Mouse (Mus musculus): ENCODE measurements around the gene Tmprss5. TPM values are rescaled to one million over a fixed set of nuclear protein-coding genes. Genes with fewer than 3 reads are reported as not detected.

Gene Tmprss5
- polyA plus RNA-seq, 1 experiment from 2014 or later, result 0.86 TPM

- no peaks in the 10 kb centered on the region for H3K27me3 ChIP-seq (replicated peaks; ENCODE audit: control insufficient read depth, insufficient read depth, low read length)
- no peak for TF ChIP-seq CTCF (IDR thresholded peaks at IDR 0.05; ENCODE audit: low read depth)
- no peaks in the 10 kb centered on the region for H3K9me3 ChIP-seq (ENCODE audit: control insufficient read depth)
- no peaks in the 10 kb centered on the region for H3K36me3 ChIP-seq (ENCODE audit: control insufficient read depth, insufficient read depth)
- H3K4me3 ChIP-seq (ENCODE audit: low read depth, low read length), result no peak overlapping the region
- ATAC-seq, result no peak
- H3K4me2 ChIP-seq (replicated peaks; ENCODE audit: low read depth), result no peak overlapping the region
- H3K27ac ChIP-seq (ENCODE audit: low read depth, low read length), result no peak overlapping the region
- 80% methylated on average over 3 of the region's 3 CpGs for WGBS
- H3K9ac ChIP-seq (ENCODE audit: low read depth, low read length), result no peak overlapping the region
- no peaks in the 10 kb centered on the region for H3K4me1 ChIP-seq (replicated peaks; ENCODE audit: control insufficient read depth, insufficient read depth, low read length)
Measured at GRCm38 (mm10) chr9:49143841-49144240, 62.8 kb downstream of the Tmprss5 start.

GRCm38 (mm10) chr9:49145776-49146175, 64.7 kb downstream of the Tmprss5 start:
- H3K27me3 ChIP-seq (replicated peaks; ENCODE audit: control insufficient read depth, insufficient read depth, low read length), result no peaks in the 10 kb centered on the region
- no peak overlapping the region for H3K4me2 ChIP-seq (replicated peaks; ENCODE audit: low read depth)
- no peak overlapping the region for H3K27ac ChIP-seq (ENCODE audit: low read depth, low read length)
- H3K9ac ChIP-seq (ENCODE audit: low read depth, low read length), result no peak overlapping the region
- no peaks in the 10 kb centered on the region for H3K36me3 ChIP-seq (ENCODE audit: control insufficient read depth, insufficient read depth)
- no peaks in the 10 kb centered on the region for H3K9me3 ChIP-seq (ENCODE audit: control insufficient read depth)
- no peak for TF ChIP-seq CTCF (IDR thresholded peaks at IDR 0.05; ENCODE audit: low read depth)
- no peak for ATAC-seq
- H3K4me3 ChIP-seq (ENCODE audit: low read depth, low read length), result no peak overlapping the region
- WGBS, result 72% methylated on average over 8 of the region's 8 CpGs
- H3K4me1 ChIP-seq (replicated peaks; ENCODE audit: control insufficient read depth, insufficient read depth, low read length), result no peaks in the 10 kb centered on the region

GRCm38 (mm10) chr9:49147031-49147430, 66.0 kb downstream of the Tmprss5 start:
- Histone ChIP-seq H3K27ac (ENCODE audit: low read depth, low read length) (no peak overlapping the region), H3K4me1 (replicated peaks; ENCODE audit: control insufficient read depth, insufficient read depth, low read length) (no peaks in the 10 kb centered on the region), H3K4me2 (replicated peaks; ENCODE audit: low read depth) (no peak overlapping the region), H3K9ac (ENCODE audit: low read depth, low read length) (no peak overlapping the region), H3K9me3 (ENCODE audit: control insufficient read depth) (no peaks in the 10 kb centered on the region), H3K36me3 (ENCODE audit: control insufficient read depth, insufficient read depth) (no peaks in the 10 kb centered on the region), H3K27me3 (replicated peaks; ENCODE audit: control insufficient read depth, insufficient read depth, low read length) (no peaks in the 10 kb centered on the region), H3K4me3 (ENCODE audit: low read depth, low read length) (no peak overlapping the region)
- no peak for TF ChIP-seq CTCF (IDR thresholded peaks at IDR 0.05; ENCODE audit: low read depth)
- ATAC-seq, result no peak
- 77% methylated on average over 3 of the region's 3 CpGs for WGBS

Other genes starting within 250 kb of the Tmprss5 start
- gene Zbtb16, start 245.0 kb upstream of the Tmprss5 start, polyA plus RNA-seq (2015; fragmentation: Nextera tagmentation; extraction: Ambion mirVana), result 0.61 and 0.91 TPM in 2 replicates
- gene Htr3a, start 170.2 kb upstream of the Tmprss5 start, polyA plus RNA-seq (2015; fragmentation: Nextera tagmentation; extraction: Ambion mirVana), result 6.2 and 7.3 TPM in 2 replicates
- gene Htr3b, start 116.3 kb upstream of the Tmprss5 start, polyA plus RNA-seq (2015; fragmentation: Nextera tagmentation; extraction: Ambion mirVana), result 0.96 and 1.1 TPM in 2 replicates
- 5.5 and 6.4 TPM in 2 replicates for gene Usp28, start 95.9 kb upstream of the Tmprss5 start, polyA plus RNA-seq (2015; fragmentation: Nextera tagmentation; extraction: Ambion mirVana)
- gene Zw10, start 25.6 kb upstream of the Tmprss5 start, polyA plus RNA-seq (2015; fragmentation: Nextera tagmentation; extraction: Ambion mirVana), result 8.1 and 9.9 TPM in 2 replicates
- gene Gm4894, start 169.3 kb downstream of the Tmprss5 start, polyA plus RNA-seq (2015; fragmentation: Nextera tagmentation; extraction: Ambion mirVana), result not detected in 2 replicates

All from intestine, postnatal 0 days (tissue).